Mouse (Mus musculus): ENCODE results near the gene Zfp949. TPM values are rescaled to one million over a fixed set of nuclear protein-coding genes. Genes with fewer than 3 reads are reported as not detected.
A peak's percentile ranks its signal among the peaks of the same experiment; 100 is the strongest.
"Not testable (repeated sequence)": the region's sequence is repeated elsewhere in the genome, so short reads cannot be mapped to it uniquely, and the experiment has no call there.

Gene Zfp949
- total and polyA plus RNA-seq, 2 experiments from 2014 or later = 16.9 to 17.7 TPM

DNA sequence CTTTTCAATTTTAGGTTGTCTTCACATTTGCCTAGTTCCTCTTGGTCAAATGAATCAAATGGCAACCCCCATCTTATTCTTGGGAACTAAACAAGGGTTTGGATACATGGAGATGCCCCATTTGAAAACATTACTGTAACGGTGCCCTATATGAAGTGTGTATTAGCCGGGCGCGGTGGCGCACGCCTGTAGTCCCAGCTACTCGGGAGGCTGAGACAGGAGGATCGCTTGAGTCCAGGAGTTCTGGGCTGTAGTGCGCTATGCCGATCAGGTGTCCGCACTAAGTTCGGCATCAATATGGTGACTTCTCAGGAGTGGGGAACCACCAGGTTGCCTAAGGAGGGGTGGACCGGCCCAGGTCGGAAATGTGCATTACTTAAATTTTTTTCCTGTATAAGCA is 5.3 kb downstream of the Zfp949 start:
- TF ChIP-seq CTCF (IDR thresholded peaks at IDR 0.05; ENCODE audit: low read depth) = no peak
- DNase-seq (ENCODE audit: low spot score) (no peak), ATAC-seq (no peak)
- H3K9ac ChIP-seq (replicated peaks; ENCODE audit: low read length) = no peak overlapping the region
- WGBS = 98% methylated on average over 14 of the region's 14 CpGs
- H3K4me2 ChIP-seq (ENCODE audit: low read depth, low read length) = no peak overlapping the region
- H3K4me1 ChIP-seq (ENCODE audit: insufficient read depth, low read length) = peaks cover 10% of the 10 kb centered on the region
- no peaks in the 10 kb centered on the region for H3K27me3 ChIP-seq (ENCODE audit: insufficient read depth, low read length)
- H3K4me3 ChIP-seq (ENCODE audit: low read length) = no peak overlapping the region
- H3K9me3 ChIP-seq (ENCODE audit: low read length) = no peaks in the 10 kb centered on the region
- H3K36me3 ChIP-seq (ENCODE audit: insufficient read depth, low read length) = no peaks in the 10 kb centered on the region
- no peak overlapping the region for H3K27ac ChIP-seq

GRCm38 (mm10) chr9:88558146-88558545 is 10.3 kb downstream of the Zfp949 start:
- WGBS = 79% methylated on average over 4 of the region's 4 CpGs
- no peaks in the 10 kb centered on the region for H3K27me3 ChIP-seq (ENCODE audit: insufficient read depth, low read length)
- no peaks in the 10 kb centered on the region for H3K9me3 ChIP-seq (ENCODE audit: low read length)
- peaks cover 6% of the 10 kb centered on the region; the same call in 1 of the 2 replicates for H3K36me3 ChIP-seq (ENCODE audit: insufficient read depth, low read length)
- H3K27ac ChIP-seq = no peak overlapping the region
- H3K4me2 ChIP-seq (ENCODE audit: low read depth, low read length) = no peak overlapping the region
- ATAC-seq (no peak), DNase-seq (ENCODE audit: low spot score) (no peak)
- H3K9ac ChIP-seq (replicated peaks; ENCODE audit: low read length) = no peak overlapping the region
- H3K4me3 ChIP-seq (ENCODE audit: low read length) = no peak overlapping the region
- no peak for TF ChIP-seq CTCF (IDR thresholded peaks at IDR 0.05; ENCODE audit: low read depth)
- H3K4me1 ChIP-seq (ENCODE audit: insufficient read depth, low read length) = no peaks in the 10 kb centered on the region

DNA sequence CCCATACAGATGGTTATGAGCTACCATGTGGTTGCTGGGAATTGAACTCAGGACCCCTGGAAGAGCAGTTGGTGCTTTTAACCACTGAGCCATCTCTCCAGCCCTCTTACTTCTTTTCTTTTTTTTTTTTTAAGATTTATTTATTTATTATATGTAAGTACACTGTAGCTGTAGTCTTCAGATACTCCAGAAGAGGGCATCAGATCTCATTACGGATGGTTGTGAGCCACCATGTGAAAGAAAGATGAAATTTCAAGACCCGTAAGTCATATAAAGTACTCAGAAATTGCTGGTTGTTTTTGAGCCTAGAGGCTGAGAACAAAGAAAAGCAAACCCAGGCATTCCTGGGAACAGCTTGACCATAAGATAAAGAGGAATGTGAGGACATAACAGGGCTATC is 13.7 kb downstream of the Zfp949 start:
- DNase-seq (ENCODE audit: low spot score); H3K9me3 ChIP-seq (ENCODE audit: low read length); ATAC-seq; H3K4me2 ChIP-seq (ENCODE audit: low read depth, low read length); H3K4me1 ChIP-seq (ENCODE audit: insufficient read depth, low read length); H3K27ac ChIP-seq; H3K27me3 ChIP-seq (ENCODE audit: insufficient read depth, low read length); H3K4me3 ChIP-seq (ENCODE audit: low read length); H3K9ac ChIP-seq (replicated peaks; ENCODE audit: low read length); H3K36me3 ChIP-seq (ENCODE audit: insufficient read depth, low read length): not testable (repeated sequence)
- 94% methylated on average over 2 of the region's 2 CpGs for WGBS

DNA sequence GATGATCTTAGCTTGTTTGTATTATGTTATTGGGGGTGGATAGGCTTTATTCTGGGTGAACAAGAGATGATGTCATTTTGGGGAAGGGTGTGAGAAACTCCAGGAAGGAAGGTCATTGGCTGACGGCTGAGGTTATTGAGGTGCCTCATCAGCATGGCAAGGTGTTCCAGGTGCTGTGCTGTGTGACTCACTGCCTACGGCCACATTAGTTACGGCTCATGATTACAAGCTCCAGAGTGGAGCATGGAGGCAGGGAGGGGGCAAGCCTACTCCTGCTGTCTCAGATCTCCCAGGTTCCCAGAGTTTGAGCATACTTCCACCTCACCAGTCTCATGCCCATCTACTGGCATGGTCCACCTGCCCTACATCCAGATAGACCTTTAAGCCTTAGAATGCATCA is 22.7 kb downstream of the Zfp949 start:
- H3K4me2 ChIP-seq (ENCODE audit: low read depth, low read length); H3K4me3 ChIP-seq (ENCODE audit: low read length); H3K27ac ChIP-seq; H3K4me1 ChIP-seq (ENCODE audit: insufficient read depth, low read length); H3K9ac ChIP-seq (replicated peaks; ENCODE audit: low read length); DNase-seq (ENCODE audit: low spot score); H3K27me3 ChIP-seq (ENCODE audit: insufficient read depth, low read length): not testable (repeated sequence)
- peak; percentile 15; the same call in 1 of the 2 replicates for ATAC-seq
- H3K9me3 ChIP-seq (ENCODE audit: low read length) = peaks cover 19% of the 10 kb centered on the region
- WGBS = 95% methylated on average over 3 of the region's 3 CpGs
- peaks cover 31% of the 10 kb centered on the region for H3K36me3 ChIP-seq (ENCODE audit: insufficient read depth, low read length)

DNA sequence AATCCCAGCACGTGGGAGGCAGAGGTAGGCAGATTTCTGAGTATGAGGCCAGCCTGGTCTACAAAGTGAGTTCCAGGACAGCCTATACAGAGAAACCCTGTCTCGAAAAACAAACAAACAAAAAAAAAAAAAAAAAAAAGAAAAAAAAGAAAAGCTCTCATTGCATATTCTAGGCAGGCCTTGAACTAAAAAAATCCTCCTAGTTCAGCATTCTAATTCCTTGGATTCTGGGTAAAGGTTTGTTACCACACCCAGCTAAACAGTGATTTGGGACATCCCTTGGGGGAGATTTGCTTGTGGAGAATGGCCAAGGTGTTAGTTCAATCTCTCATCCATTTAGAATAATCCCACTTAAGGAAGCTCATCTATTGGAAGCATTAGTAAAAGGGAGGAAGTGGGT is 32.8 kb downstream of the Zfp949 start, which contains the start of gene Trim43a:
TSS of gene Trim43a (plus strand) at position 301 of the 400 bp plus-strand sequence.
- not testable (repeated sequence) for ATAC-seq; H3K36me3 ChIP-seq (ENCODE audit: insufficient read depth, low read length); H3K27me3 ChIP-seq (ENCODE audit: insufficient read depth, low read length); H3K4me1 ChIP-seq (ENCODE audit: insufficient read depth, low read length); H3K9ac ChIP-seq (replicated peaks; ENCODE audit: low read length); DNase-seq (ENCODE audit: low spot score); H3K4me3 ChIP-seq (ENCODE audit: low read length); H3K9me3 ChIP-seq (ENCODE audit: low read length); H3K27ac ChIP-seq; H3K4me2 ChIP-seq (ENCODE audit: low read depth, low read length)
- 80% methylated on average over 2 of the region's 2 CpGs for WGBS

DNA sequence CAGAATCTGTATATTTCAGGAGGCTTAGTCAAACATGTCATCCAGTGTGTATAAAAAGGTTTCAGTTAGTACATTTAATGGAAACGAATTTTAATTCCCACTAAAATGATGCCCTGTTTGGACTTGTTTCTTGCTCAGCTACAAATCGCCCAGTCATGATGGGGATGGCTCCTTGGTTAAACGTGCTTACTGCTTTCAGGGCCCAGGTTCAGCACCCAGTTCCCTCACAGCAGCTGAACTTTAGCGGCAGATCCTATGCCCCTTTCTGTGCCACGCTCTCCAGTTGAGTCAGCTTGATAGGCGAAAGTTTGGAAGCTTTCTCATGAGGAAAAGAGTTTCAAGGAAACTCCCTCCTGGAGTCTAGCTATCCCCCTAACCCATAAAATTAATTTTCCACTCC is 45.9 kb downstream of the Zfp949 start:
- H3K4me1 ChIP-seq (ENCODE audit: insufficient read depth, low read length); ATAC-seq; H3K9me3 ChIP-seq (ENCODE audit: low read length); H3K27me3 ChIP-seq (ENCODE audit: insufficient read depth, low read length); H3K36me3 ChIP-seq (ENCODE audit: insufficient read depth, low read length); H3K9ac ChIP-seq (replicated peaks; ENCODE audit: low read length); H3K4me3 ChIP-seq (ENCODE audit: low read length); H3K4me2 ChIP-seq (ENCODE audit: low read depth, low read length); DNase-seq (ENCODE audit: low spot score); H3K27ac ChIP-seq: not testable (repeated sequence)
- 88% methylated on average over 6 of the region's 6 CpGs for WGBS

GRCm38 (mm10) chr9:88599206-88600162 is 51.7 kb downstream of the Zfp949 start:
- H3K4me2 ChIP-seq (ENCODE audit: low read depth, low read length) = peak overlapping the region; percentile 50; the same call in 1 of the 2 replicates
- under 1% methylated on average over 46 of the region's 50 CpGs for WGBS
- H3K27ac ChIP-seq = not testable (repeated sequence)

More at GRCm38 (mm10) chr9:88599206-88600162, 51.7 kb downstream of the Zfp949 start:
- peak; percentile 99 for ATAC-seq
- not testable (repeated sequence) for H3K4me1 ChIP-seq (ENCODE audit: insufficient read depth, low read length); H3K27me3 ChIP-seq (ENCODE audit: insufficient read depth, low read length); H3K36me3 ChIP-seq (ENCODE audit: insufficient read depth, low read length); H3K9ac ChIP-seq (replicated peaks; ENCODE audit: low read length); H3K9me3 ChIP-seq (ENCODE audit: low read length)
- peak; percentile 96 for DNase-seq (ENCODE audit: low spot score)
- H3K4me3 ChIP-seq (ENCODE audit: low read length) = peak overlapping the region; percentile 33

Other genes starting within 250 kb of the Zfp949 start
- gene Nt5e, start 220.8 kb upstream of the Zfp949 start, total RNA-seq (2014; rRNA removed) = 2.5 and 2.8 TPM in 2 replicates
- 2.4 TPM in 2 replicates for gene Nt5e, start 220.8 kb upstream of the Zfp949 start, polyA plus RNA-seq (2015; fragmentation: Nextera tagmentation; extraction: Ambion mirVana)
- gene Snx14, start 109.1 kb upstream of the Zfp949 start, total RNA-seq (2014; rRNA removed) = 23.3 and 25.0 TPM in 2 replicates
- 28.6 and 33.2 TPM in 2 replicates for gene Snx14, start 109.1 kb upstream of the Zfp949 start, polyA plus RNA-seq (2015; fragmentation: Nextera tagmentation; extraction: Ambion mirVana)
- gene Gm20537, start 91.4 kb upstream of the Zfp949 start, total RNA-seq (2014; rRNA removed) = 0.47 and 0.63 TPM in 2 replicates
- gene Gm20537, start 91.4 kb upstream of the Zfp949 start, polyA plus RNA-seq (2015; fragmentation: Nextera tagmentation; extraction: Ambion mirVana) = not detected in 2 replicates
- gene Syncrip, start 65.4 kb upstream of the Zfp949 start, total RNA-seq (2014; rRNA removed) = 55.0 and 59.5 TPM in 2 replicates
- 70.0 and 72.4 TPM in 2 replicates for gene Syncrip, start 65.4 kb upstream of the Zfp949 start, polyA plus RNA-seq (2015; fragmentation: Nextera tagmentation; extraction: Ambion mirVana)
- not detected in 2 replicates for gene Trim43a, start 32.9 kb downstream of the Zfp949 start, total RNA-seq (2014; rRNA removed)
- 0.16 TPM in 1 of 2 replicates, not detected in the other for gene Trim43a, start 32.9 kb downstream of the Zfp949 start, polyA plus RNA-seq (2015; fragmentation: Nextera tagmentation; extraction: Ambion mirVana)
- 9.2 and 21.7 TPM in 2 replicates for gene Mthfsl, start 172.3 kb downstream of the Zfp949 start, total RNA-seq (2014; rRNA removed)
- 52.2 and 57.8 TPM in 2 replicates for gene Mthfsl, start 172.3 kb downstream of the Zfp949 start, polyA plus RNA-seq (2015; fragmentation: Nextera tagmentation; extraction: Ambion mirVana)
- gene Bcl2a1d, start 183.9 kb downstream of the Zfp949 start, total RNA-seq (2014; rRNA removed) = not detected in 2 replicates
- gene Bcl2a1d, start 183.9 kb downstream of the Zfp949 start, polyA plus RNA-seq (2015; fragmentation: Nextera tagmentation; extraction: Ambion mirVana) = 0.23 and 0.30 TPM in 2 replicates